9 mouse cellular contexts compared by ENCODE assay signal in the genomic region with DNA sequence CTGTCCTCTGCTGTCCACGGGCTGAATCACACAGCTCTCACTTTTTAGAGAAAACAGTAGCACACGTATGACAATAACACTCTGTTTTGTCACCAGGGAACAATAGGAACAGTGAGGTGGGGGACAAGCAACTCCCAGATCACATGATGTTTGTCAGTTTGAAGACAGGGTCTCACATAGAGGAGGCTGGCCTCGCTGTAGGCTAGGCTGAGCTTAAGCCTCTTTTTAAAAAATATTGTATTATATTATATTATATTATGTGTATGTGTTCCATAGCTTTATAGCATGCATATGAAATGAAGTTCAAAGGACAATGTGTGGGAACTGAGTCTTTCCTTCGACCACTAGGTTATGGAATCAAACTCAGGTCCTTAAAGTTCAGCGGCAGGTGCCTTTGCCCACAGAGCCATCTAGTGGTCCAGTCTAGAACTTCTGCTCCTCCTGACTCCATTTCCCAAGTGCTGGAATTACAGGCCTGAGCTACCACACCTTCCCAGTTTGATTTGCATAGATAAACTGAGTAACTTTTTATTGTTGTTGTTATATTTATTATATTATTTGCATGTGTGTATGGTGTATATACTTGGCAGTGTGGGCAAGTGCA. TPM values are rescaled to one million over a fixed set of nuclear protein-coding genes. Genes with fewer than 3 reads are reported as not detected.
DNase-seq lines count a peak whose midpoint lies in the region; ATAC-seq and TF ChIP-seq lines count a peak whose summit lies in the region.
"Had no signal": no experiment of that assay in that cellular context is flagged by ENCODE, and none has a peak within 500 bp of the region (broad histone marks: within the 10 kb centered on the region; RNA-seq: fewer than 3 reads in every experiment).

No protein-coding gene starts in this region.

- DNase-seq in liver (peak; percentile 49), NIH3T3 (ENCODE audit: low read depth) (peak; percentile 81)
- no peak for DNase-seq in liver, embryonic 11.5 days (ENCODE audit: low spot score)
- DNase-seq in cerebellum, postnatal 36 days: peak; percentile 66 to 78
- peak; percentile 55 to 79 for DNase-seq in heart, postnatal 14 days
- peak; percentile 27 to 64 for DNase-seq in layer of hippocampus, postnatal 25 days (ENCODE audit: extremely low spot score in 1 of 2, low spot score in 1 of 2)
- peak; percentile 49 for DNase-seq in thymus, adult 2 months

- H3K4me3 ChIP-seq in liver, embryonic 11.5 days (ENCODE audit: low read depth, low read length): no peak overlapping the region
- H3K4me3 ChIP-seq in thymus, adult 2 months (ENCODE audit: control insufficient read depth, insufficient read depth, low read length): no peak overlapping the region
- H3K4me3 ChIP-seq: myocyte had no signal

- no peak overlapping the region for H3K9ac ChIP-seq in liver, embryonic 11.5 days (ENCODE audit: low read depth, low read length)

- 53% methylated on average over 5 of the region's 5 CpGs for WGBS in liver, embryonic 11.5 days
- 61% methylated on average over 5 of the region's 5 CpGs for WGBS in thymus, adult 2 months

- no peak for ATAC-seq in liver, embryonic 11.5 days (replicated peaks; ENCODE audit: low FRiP score)
- peak; percentile 88 for ATAC-seq in megakaryocyte progenitor cell, adult 5-6 weeks (replicated peaks; ENCODE audit: poor library complexity)

- intact Hi-C loops in heart, postnatal 14 days (cut with DNase I): loop anchor here (1.0 kb wide), 1 partner anchor 68 kb away; no protein-coding TSS in a partner anchor

- TF ChIP-seq POLR2A in thymus, adult 2 months (IDR thresholded peaks at IDR 0.05; ENCODE audit: control insufficient read depth, extremely low read depth, insufficient read depth, low read length, poor library complexity): no peak

- H3K9me3 ChIP-seq in liver, embryonic 11.5 days (ENCODE audit: control insufficient read depth, low read length): no peaks in the 10 kb centered on the region

- H3K27me3 ChIP-seq in liver, embryonic 11.5 days (replicated peaks; ENCODE audit: control insufficient read depth, insufficient read depth, low read length): no peaks in the 10 kb centered on the region
- H3K27me3 ChIP-seq in thymus, adult 2 months (ENCODE audit: control insufficient read depth, insufficient read depth, low read length): no peaks in the 10 kb centered on the region

- peaks cover under 1% of the 10 kb centered on the region; the same call in 1 of the 2 replicates for H3K4me1 ChIP-seq in liver, embryonic 11.5 days (replicated peaks; ENCODE audit: control insufficient read depth, insufficient read depth, low read length)
- no peaks in the 10 kb centered on the region for H3K4me1 ChIP-seq in thymus, adult 2 months (replicated peaks; ENCODE audit: control insufficient read depth, insufficient read depth, low read length)

- H3K36me3 ChIP-seq in liver, embryonic 11.5 days (ENCODE audit: control insufficient read depth, insufficient read depth, low read length): no peaks in the 10 kb centered on the region
- H3K36me3 ChIP-seq in thymus, adult 2 months (ENCODE audit: control insufficient read depth, insufficient read depth, low read length): no peaks in the 10 kb centered on the region

- H3K27ac ChIP-seq in liver, embryonic 11.5 days (ENCODE audit: low read depth, low read length): no peak overlapping the region
- H3K27ac ChIP-seq in thymus, adult 2 months (ENCODE audit: control insufficient read depth, insufficient read depth, low read length): no peak overlapping the region

- H3K4me2 ChIP-seq in liver, embryonic 11.5 days: no peak overlapping the region

- no peak for TF ChIP-seq CTCF in thymus, adult 2 months (IDR thresholded peaks at IDR 0.05; ENCODE audit: borderline replicate concordance, control insufficient read depth, extremely low read depth, insufficient read depth, low read length, poor library complexity)

RNA-seq across cellular contexts. Expression of gene Gss, which starts 8.6 kb away (rescaled TPM):
- polyA plus RNA-seq in liver, embryonic 11.5 days (2014; fragmentation: Nextera tagmentation; extraction: Ambion mirVana): 59.7 and 60.5 TPM in 2 replicates
- 10 to 100 TPM; 14.5 to 15.9 TPM for total RNA-seq in heart, postnatal 14 days (2021)
- total RNA-seq in layer of hippocampus, postnatal 25 days (2021): 10 to 100 TPM; 22.6 to 26.5 TPM
- total RNA-seq in megakaryocyte progenitor cell, adult 5-6 weeks (2015): 9.9 and 12.2 TPM in 2 replicates
- 13.4 and 18.2 TPM in 2 replicates for total RNA-seq in megakaryocyte progenitor cell, adult 5-6 weeks (2017)
- 20.6 and 23.2 TPM in 2 replicates for polyA plus RNA-seq in thymus, adult 2 months (2012; rRNA removed)

RNA-seq across cellular contexts. Expression of gene Myh7b, which starts 27.0 kb away (rescaled TPM):
- polyA plus RNA-seq in liver, embryonic 11.5 days (2014; fragmentation: Nextera tagmentation; extraction: Ambion mirVana): 4.3 and 5.3 TPM in 2 replicates
- total RNA-seq in heart, postnatal 14 days (2021): 10 to 100 TPM; 31.7 to 37.8 TPM
- 1 to 10 TPM; 2.7 to 3.7 TPM for total RNA-seq in layer of hippocampus, postnatal 25 days (2021)
- total RNA-seq in megakaryocyte progenitor cell, adult 5-6 weeks (2015): 0.07 TPM in 1 of 2 replicates, not detected in the other
- total RNA-seq in megakaryocyte progenitor cell, adult 5-6 weeks (2017): not detected in 2 replicates
- 0.09 and 1.0 TPM in 2 replicates for polyA plus RNA-seq in thymus, adult 2 months (2012; rRNA removed)

Comparison
In these comparisons a context has a peak if more than half of its experiments do, and no peak if none do; other contexts are left out.
1. RNA of gene Myh7b, which starts 27.0 kb away (total RNA-seq): 31.7 to 37.8 TPM in heart, postnatal 14 days; 2.7 to 3.7 TPM in layer of hippocampus, postnatal 25 days and 0.07 TPM in megakaryocyte progenitor cell, adult 5-6 weeks; every median in the first group is over 4 times any median in the second.